Mouse (Mus musculus): ENCODE results near the gene Amelx. TPM values are rescaled to one million over a fixed set of nuclear protein-coding genes. Genes with fewer than 3 reads are reported as not detected.

Amelx gene
- polyA plus RNA-seq (2015; fragmentation: Nextera tagmentation; extraction: Ambion mirVana) = not detected in 2 replicates

GRCm38 (mm10) chrX:169187100-169187499, at the start of gene Amelx:
Gene Amelx (minus strand): TSS chrX:169187200.
- H3K9me3 ChIP-seq (ENCODE audit: control insufficient read depth, low read length) = no peaks in the 10 kb centered on the region
- no peaks in the 10 kb centered on the region for H3K27me3 ChIP-seq (replicated peaks; ENCODE audit: control insufficient read depth, insufficient read depth, low read length)
- no peak within 1 kb of the TSS for H3K4me2 ChIP-seq (ENCODE audit: low read length)
- no peaks in the 10 kb centered on the region for H3K4me1 ChIP-seq (ENCODE audit: control insufficient read depth, insufficient read depth, low read depth, low read length)
- no peak within 1 kb of the TSS for H3K4me3 ChIP-seq (ENCODE audit: low read length)
- no peak within 1 kb of the TSS for H3K27ac ChIP-seq (ENCODE audit: low read depth, low read length)
- no peak for ATAC-seq
- no peaks in the 10 kb centered on the region for H3K36me3 ChIP-seq (ENCODE audit: control insufficient read depth, insufficient read depth, low read length)
- H3K9ac ChIP-seq (ENCODE audit: low read depth, low read length) = no peak within 1 kb of the TSS
- 81% methylated on average over 5 of the region's 5 CpGs for WGBS

- no peak overlapping the region for H3K9ac ChIP-seq (ENCODE audit: low read depth, low read length)
- H3K4me1 ChIP-seq (ENCODE audit: control insufficient read depth, insufficient read depth, low read depth, low read length) = no peaks in the 10 kb centered on the region
Measured at GRCm38 (mm10) chrX:169222357-169223062, 35.5 kb upstream of the Amelx start.

DNA sequence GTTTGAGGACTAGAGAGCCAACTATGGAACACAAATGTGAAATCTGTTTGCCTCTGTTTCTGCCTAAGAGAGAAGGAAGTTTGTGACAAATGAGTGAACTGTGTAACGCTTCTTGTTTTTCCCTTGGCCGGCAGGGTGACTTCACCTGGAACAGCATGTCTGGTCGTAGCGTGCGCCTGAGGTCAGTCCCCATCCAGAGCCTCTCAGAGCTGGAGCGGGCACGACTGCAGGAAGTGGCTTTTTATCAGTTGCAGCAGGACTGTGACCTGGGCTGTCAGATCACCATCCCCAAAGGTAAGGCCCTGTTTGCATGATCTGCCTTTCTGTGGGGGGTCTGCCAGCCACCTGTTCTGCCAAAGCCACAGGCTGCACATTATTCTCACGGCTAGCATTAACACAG, 33.1 kb upstream of the Amelx start:
- no peak for ATAC-seq
- Histone ChIP-seq H3K4me1 (ENCODE audit: control insufficient read depth, insufficient read depth, low read depth, low read length) (no peaks in the 10 kb centered on the region), H3K4me2 (ENCODE audit: low read length) (no peak overlapping the region), H3K9me3 (ENCODE audit: control insufficient read depth, low read length) (no peaks in the 10 kb centered on the region), H3K36me3 (ENCODE audit: control insufficient read depth, insufficient read depth, low read length) (no peaks in the 10 kb centered on the region), H3K9ac (ENCODE audit: low read depth, low read length) (no peak overlapping the region), H3K4me3 (ENCODE audit: low read length) (no peak overlapping the region), H3K27me3 (replicated peaks; ENCODE audit: control insufficient read depth, insufficient read depth, low read length) (peaks cover 2% of the 10 kb centered on the region; the same call in 1 of the 2 replicates), H3K27ac (ENCODE audit: low read depth, low read length) (no peak overlapping the region)
- 79% methylated on average over 8 of the region's 8 CpGs for WGBS

More at GRCm38 (mm10) chrX:169222357-169223062, 35.5 kb upstream of the Amelx start:
- 76% methylated on average over 3 of the region's 3 CpGs for WGBS
- Histone ChIP-seq H3K27me3 (replicated peaks; ENCODE audit: control insufficient read depth, insufficient read depth, low read length) (peaks cover 2% of the 10 kb centered on the region; the same call in 1 of the 2 replicates), H3K27ac (ENCODE audit: low read depth, low read length) (no peak overlapping the region), H3K4me3 (ENCODE audit: low read length) (no peak overlapping the region), H3K4me2 (ENCODE audit: low read length) (no peak overlapping the region), H3K36me3 (ENCODE audit: control insufficient read depth, insufficient read depth, low read length) (no peaks in the 10 kb centered on the region), H3K9me3 (ENCODE audit: control insufficient read depth, low read length) (no peaks in the 10 kb centered on the region)
- no peak for ATAC-seq

- Histone ChIP-seq H3K36me3 (ENCODE audit: control insufficient read depth, insufficient read depth, low read length) (no peaks in the 10 kb centered on the region), H3K4me1 (ENCODE audit: control insufficient read depth, insufficient read depth, low read depth, low read length) (no peaks in the 10 kb centered on the region), H3K4me3 (ENCODE audit: low read length) (no peak overlapping the region), H3K9me3 (ENCODE audit: control insufficient read depth, low read length) (no peaks in the 10 kb centered on the region), H3K4me2 (ENCODE audit: low read length) (no peak overlapping the region), H3K27me3 (replicated peaks; ENCODE audit: control insufficient read depth, insufficient read depth, low read length) (no peaks in the 10 kb centered on the region; the same call in 1 of the 2 replicates), H3K27ac (ENCODE audit: low read depth, low read length) (no peak overlapping the region), H3K9ac (ENCODE audit: low read depth, low read length) (no peak overlapping the region)
- no peak for ATAC-seq
- WGBS = 76% methylated on average over 3 of the region's 3 CpGs
Measured at GRCm38 (mm10) chrX:169210019-169210418, 23.0 kb upstream of the Amelx start.

GRCm38 (mm10) chrX:169178634-169179033, 8.4 kb downstream of the Amelx start:
- Histone ChIP-seq H3K9me3 (ENCODE audit: control insufficient read depth, low read length) (no peaks in the 10 kb centered on the region), H3K27ac (ENCODE audit: low read depth, low read length) (no peak overlapping the region)
- no peak for ATAC-seq

DNA sequence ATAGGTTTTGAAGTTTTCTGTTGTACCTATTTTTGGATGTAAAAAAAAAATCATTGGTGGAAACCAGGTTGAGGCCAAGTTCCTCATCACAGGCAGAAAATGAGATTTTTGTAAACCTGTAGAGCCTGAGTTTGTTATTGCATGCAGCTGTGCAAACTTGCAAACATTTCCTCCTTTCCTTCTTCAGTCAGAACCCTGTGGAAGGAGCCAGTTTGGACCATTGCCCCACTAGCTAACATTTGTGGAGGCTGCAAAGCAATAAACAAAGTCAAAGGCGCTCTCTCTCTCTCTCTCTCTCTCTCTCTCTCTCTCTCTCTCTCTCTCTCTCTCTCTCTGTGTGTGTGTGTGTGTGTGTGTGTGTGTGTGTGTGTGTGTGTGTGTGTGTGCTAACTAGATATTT, 13.2 kb downstream of the Amelx start:
- H3K36me3 ChIP-seq (ENCODE audit: control insufficient read depth, insufficient read depth, low read length) = no peaks in the 10 kb centered on the region
- H3K4me1 ChIP-seq (ENCODE audit: control insufficient read depth, insufficient read depth, low read depth, low read length) = no peaks in the 10 kb centered on the region
- H3K4me2 ChIP-seq (ENCODE audit: low read length) = no peak overlapping the region
- H3K27ac ChIP-seq (ENCODE audit: low read depth, low read length) = no peak overlapping the region
- ATAC-seq = no peak
- H3K9ac ChIP-seq (ENCODE audit: low read depth, low read length) = no peak overlapping the region
- no peak overlapping the region for H3K4me3 ChIP-seq (ENCODE audit: low read length)
- 50% methylated on average over 1 of the region's 1 CpGs for WGBS
- H3K9me3 ChIP-seq (ENCODE audit: control insufficient read depth, low read length) = no peaks in the 10 kb centered on the region
- H3K27me3 ChIP-seq (replicated peaks; ENCODE audit: control insufficient read depth, insufficient read depth, low read length) = no peaks in the 10 kb centered on the region

More at GRCm38 (mm10) chrX:169178634-169179033, 8.4 kb downstream of the Amelx start:
- H3K4me2 ChIP-seq (ENCODE audit: low read length) = no peak overlapping the region
- H3K9ac ChIP-seq (ENCODE audit: low read depth, low read length) = no peak overlapping the region
- H3K4me1 ChIP-seq (ENCODE audit: control insufficient read depth, insufficient read depth, low read depth, low read length) = no peaks in the 10 kb centered on the region
- no peak overlapping the region for H3K4me3 ChIP-seq (ENCODE audit: low read length)
- H3K27me3 ChIP-seq (replicated peaks; ENCODE audit: control insufficient read depth, insufficient read depth, low read length) = 0 out of 2 replicates have a peak, but pooled peaks cover 3% of the 10 kb centered on the region
- no peaks in the 10 kb centered on the region for H3K36me3 ChIP-seq (ENCODE audit: control insufficient read depth, insufficient read depth, low read length)
- WGBS = 57% methylated on average over 2 of the region's 2 CpGs

- H3K27me3 ChIP-seq (replicated peaks; ENCODE audit: control insufficient read depth, insufficient read depth, low read length) = no peaks in the 10 kb centered on the region
- 83% methylated on average over 2 of the region's 2 CpGs for WGBS
- no peaks in the 10 kb centered on the region for H3K4me1 ChIP-seq (ENCODE audit: control insufficient read depth, insufficient read depth, low read depth, low read length)
- H3K27ac ChIP-seq (ENCODE audit: low read depth, low read length) = no peak overlapping the region
- no peaks in the 10 kb centered on the region for H3K9me3 ChIP-seq (ENCODE audit: control insufficient read depth, low read length)
- no peak overlapping the region for H3K4me3 ChIP-seq (ENCODE audit: low read length)
- no peaks in the 10 kb centered on the region for H3K36me3 ChIP-seq (ENCODE audit: control insufficient read depth, insufficient read depth, low read length)
- no peak overlapping the region for H3K4me2 ChIP-seq (ENCODE audit: low read length)
- ATAC-seq = no peak
- H3K9ac ChIP-seq (ENCODE audit: low read depth, low read length) = no peak overlapping the region
Measured at GRCm38 (mm10) chrX:169170981-169171380, 16.0 kb downstream of the Amelx start.

DNA sequence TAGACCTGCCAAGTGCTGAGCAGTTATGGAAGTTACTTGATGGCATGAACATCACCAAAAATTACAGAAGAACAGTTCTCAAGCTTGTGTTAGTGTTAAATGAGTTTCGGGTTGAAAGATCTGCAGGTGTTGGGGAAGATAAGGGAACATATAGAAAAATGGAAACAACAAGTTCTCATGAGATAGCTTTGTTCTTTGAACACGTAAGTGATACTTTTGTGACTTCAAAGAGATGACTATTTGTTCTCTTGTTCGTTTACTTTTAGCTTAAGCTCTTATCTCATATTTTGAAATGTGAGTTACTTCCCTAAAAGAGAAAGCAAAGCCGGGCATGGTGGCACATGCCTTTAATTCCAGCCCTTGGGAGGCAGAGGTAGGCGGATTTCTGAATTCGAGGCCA, 28.6 kb downstream of the Amelx start:
- no peak overlapping the region for H3K27ac ChIP-seq (ENCODE audit: low read depth, low read length)
- H3K4me2 ChIP-seq (ENCODE audit: low read length) = no peak overlapping the region
- no peak overlapping the region for H3K4me3 ChIP-seq (ENCODE audit: low read length)
- no peak for ATAC-seq
- no peaks in the 10 kb centered on the region for H3K9me3 ChIP-seq (ENCODE audit: control insufficient read depth, low read length)
- no peaks in the 10 kb centered on the region for H3K36me3 ChIP-seq (ENCODE audit: control insufficient read depth, insufficient read depth, low read length)
- no peaks in the 10 kb centered on the region for H3K27me3 ChIP-seq (replicated peaks; ENCODE audit: control insufficient read depth, insufficient read depth, low read length)
- WGBS = 86% methylated on average over 6 of the region's 6 CpGs
- H3K4me1 ChIP-seq (ENCODE audit: control insufficient read depth, insufficient read depth, low read depth, low read length) = no peaks in the 10 kb centered on the region
- no peak overlapping the region for H3K9ac ChIP-seq (ENCODE audit: low read depth, low read length)

DNA sequence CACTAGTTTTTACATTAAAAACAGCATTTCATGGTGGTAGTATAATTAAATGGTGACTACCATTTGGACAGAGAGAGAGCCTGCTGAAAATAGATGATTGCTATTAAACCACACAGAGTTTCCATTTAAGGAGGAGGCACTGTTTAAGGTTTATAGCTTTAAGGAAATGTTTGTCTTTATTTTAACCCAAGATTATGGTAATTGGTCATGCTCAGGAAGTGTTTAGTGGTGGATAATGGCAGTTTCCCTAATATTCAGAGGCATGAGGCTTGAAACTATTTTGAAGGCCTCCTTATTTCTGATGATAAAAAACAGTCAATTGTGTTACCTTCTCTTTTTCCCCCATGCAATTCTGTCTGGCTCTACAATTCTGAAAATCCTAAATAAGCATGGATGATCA, 33.2 kb downstream of the Amelx start:
- Histone ChIP-seq H3K4me2 (ENCODE audit: low read length) (no peak overlapping the region), H3K4me3 (ENCODE audit: low read length) (no peak overlapping the region), H3K9ac (ENCODE audit: low read depth, low read length) (no peak overlapping the region), H3K27me3 (replicated peaks; ENCODE audit: control insufficient read depth, insufficient read depth, low read length) (no peaks in the 10 kb centered on the region), H3K4me1 (ENCODE audit: control insufficient read depth, insufficient read depth, low read depth, low read length) (no peaks in the 10 kb centered on the region), H3K36me3 (ENCODE audit: control insufficient read depth, insufficient read depth, low read length) (no peaks in the 10 kb centered on the region), H3K9me3 (ENCODE audit: control insufficient read depth, low read length) (no peaks in the 10 kb centered on the region), H3K27ac (ENCODE audit: low read depth, low read length) (no peak overlapping the region)
- no peak for ATAC-seq

Data from hindbrain, embryonic 16.5 days (tissue).